Mouse (Mus musculus) macrophage (primary cell): ENCODE data around the gene Hipk3. TPM values are rescaled to one million over a fixed set of nuclear protein-coding genes. Genes with fewer than 3 reads are reported as not detected.

Experiments
- H3K27ac ChIP-seq: fragments of 350-480 bp; formaldehyde crosslinking; 2 replicates; pipeline ENCODE4 v1.9.0; 2021
- H3K36me3 ChIP-seq: fragments of 350-480 bp; formaldehyde crosslinking; 2 replicates; pipeline ENCODE4 v1.9.0; 2021; ENCODE audit errors: inconsistent target
- H3K4me3 ChIP-seq: fragments of 350-480 bp; formaldehyde crosslinking; 2 replicates; pipeline ENCODE4 v1.9.0; 2021; ENCODE audit errors: inconsistent target
- H3K79me2 ChIP-seq: fragments of 350-480 bp; formaldehyde crosslinking; 2 replicates; pipeline ENCODE4 v1.9.0; 2021; ENCODE audit errors: inconsistent target
- WGBS: methylation state at CpG from one replicate; pipeline ENCODE4 v1.1.7; 2026; ENCODE audit warnings: inconsistent platforms; ENCODE audit not compliant: missing documents; 5-methylcytosine and 5-hydroxymethylcytosine counted together
- polyA plus RNA-seq: library from polyadenylated mRNA; stranded (reverse); fragments of 250-400 nt; gene quantifications from 3 replicates; pipeline ENCODE4 v1.2.4, GENCODE M21; 2018; ENCODE audit warnings: inconsistent platforms

Gene Hipk3
- polyA plus RNA-seq, 1 experiment from 2014 or later, result 25.7 TPM

GRCm38 (mm10) chr2:104458569-104459332 lies 35.5 kb downstream of the Hipk3 start:
- peaks cover 100% of the 10 kb centered on the region for H3K79me2 ChIP-seq
- no peak overlapping the region for H3K27ac ChIP-seq
- 87% methylated on average over 8 of the region's 8 CpGs for WGBS
- no peak overlapping the region for H3K4me3 ChIP-seq
- no peaks in the 10 kb centered on the region for H3K36me3 ChIP-seq

DNA sequence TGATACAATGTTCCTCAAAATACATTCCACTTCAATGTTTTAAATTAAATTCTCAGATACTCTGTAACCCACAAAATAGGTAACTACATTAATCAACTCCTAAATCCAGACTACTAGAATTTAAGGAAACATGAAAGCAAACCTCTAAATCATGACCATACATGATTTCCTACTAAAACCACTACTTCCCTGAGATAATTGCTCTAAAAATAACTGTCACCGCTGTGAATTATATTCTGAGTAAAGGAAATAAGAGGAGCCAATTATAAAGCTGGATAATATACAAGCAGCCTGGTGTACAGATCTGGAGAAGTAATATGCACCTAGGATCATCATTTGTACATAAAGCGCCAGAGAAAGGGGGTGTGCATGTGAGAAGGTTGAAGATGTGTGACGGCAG lies 37.1 kb downstream of the Hipk3 start:
- no peak overlapping the region for H3K4me3 ChIP-seq
- H3K27ac ChIP-seq, result no peak overlapping the region
- H3K36me3 ChIP-seq, result no peaks in the 10 kb centered on the region
- peaks cover 100% of the 10 kb centered on the region for H3K79me2 ChIP-seq
- 12% methylated on average over 3 of the region's 3 CpGs for WGBS

DNA sequence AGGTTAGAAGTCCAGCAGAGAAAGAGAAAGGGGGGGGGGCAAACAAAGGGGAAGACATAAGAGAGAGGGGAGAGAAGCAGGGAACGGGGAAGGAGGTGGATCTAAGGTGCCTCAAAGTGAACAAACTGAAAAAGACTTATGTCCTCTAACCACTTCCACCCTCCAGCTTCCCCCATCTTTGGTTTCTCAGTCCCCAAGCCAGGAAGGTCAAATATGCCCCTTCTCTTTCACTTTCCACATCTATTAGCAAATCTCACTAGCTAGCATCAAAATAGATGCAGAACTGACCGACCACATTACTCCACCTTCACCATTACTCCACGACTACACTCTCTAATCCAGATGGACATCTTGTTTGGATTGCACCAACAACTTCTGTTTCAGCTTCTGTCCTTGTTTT lies 43.6 kb downstream of the Hipk3 start:
- Histone ChIP-seq H3K27ac (no peak overlapping the region), H3K79me2 (peaks cover 98% of the 10 kb centered on the region), H3K4me3 (no peak overlapping the region), H3K36me3 (no peaks in the 10 kb centered on the region)
- WGBS, result 0% methylated on average over 3 of the region's 3 CpGs

GRCm38 (mm10) chr2:104449191-104449590 lies 45.1 kb downstream of the Hipk3 start:
- Histone ChIP-seq H3K4me3 (no peak overlapping the region), H3K36me3 (no peaks in the 10 kb centered on the region), H3K27ac (no peak overlapping the region), H3K79me2 (peaks cover 87% of the 10 kb centered on the region)
- 100% methylated on average over 1 of the region's 1 CpGs for WGBS

- 93% methylated on average over 4 of the region's 4 CpGs for WGBS
- Histone ChIP-seq H3K36me3 (peaks cover 2% of the 10 kb centered on the region; the same call in 1 of the 2 replicates), H3K27ac (no peak overlapping the region), H3K79me2 (peaks cover 77% of the 10 kb centered on the region), H3K4me3 (no peak overlapping the region)
Observed at GRCm38 (mm10) chr2:104448201-104448600, 46.0 kb downstream of the Hipk3 start.

- no peak overlapping the region for H3K4me3 ChIP-seq
- peaks cover 55% of the 10 kb centered on the region for H3K79me2 ChIP-seq
- H3K36me3 ChIP-seq, result peaks cover 18% of the 10 kb centered on the region; the same call in 1 of the 2 replicates
- no peak overlapping the region for H3K27ac ChIP-seq
- WGBS, result 76% methylated on average over 1 of the region's 1 CpGs
Observed at GRCm38 (mm10) chr2:104446016-104446415, 48.2 kb downstream of the Hipk3 start.

DNA sequence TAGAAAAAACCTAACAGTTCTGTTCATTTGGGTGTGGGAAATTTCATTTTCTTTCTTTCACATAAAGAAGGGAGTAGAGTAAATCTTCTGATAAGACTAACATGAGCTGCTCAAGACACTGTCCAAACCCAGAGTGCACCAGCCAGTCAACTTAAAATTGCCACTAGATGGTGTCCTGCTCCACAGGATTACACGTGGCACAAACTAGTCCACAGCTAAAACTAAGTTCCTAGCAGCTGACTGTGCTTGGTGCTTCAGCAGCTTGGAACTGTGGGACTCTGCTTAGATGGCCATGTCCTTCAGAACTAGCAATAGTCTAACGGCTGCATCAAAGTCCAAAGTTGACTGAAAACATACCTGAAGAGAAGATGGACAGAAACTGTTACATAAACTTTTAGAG lies 49.5 kb downstream of the Hipk3 start:
- WGBS, result 17% methylated on average over 2 of the region's 2 CpGs
- peaks cover 27% of the 10 kb centered on the region; the same call in 1 of the 2 replicates for H3K36me3 ChIP-seq
- peaks cover 43% of the 10 kb centered on the region for H3K79me2 ChIP-seq
- no peak overlapping the region for H3K4me3 ChIP-seq
- no peak overlapping the region for H3K27ac ChIP-seq

DNA sequence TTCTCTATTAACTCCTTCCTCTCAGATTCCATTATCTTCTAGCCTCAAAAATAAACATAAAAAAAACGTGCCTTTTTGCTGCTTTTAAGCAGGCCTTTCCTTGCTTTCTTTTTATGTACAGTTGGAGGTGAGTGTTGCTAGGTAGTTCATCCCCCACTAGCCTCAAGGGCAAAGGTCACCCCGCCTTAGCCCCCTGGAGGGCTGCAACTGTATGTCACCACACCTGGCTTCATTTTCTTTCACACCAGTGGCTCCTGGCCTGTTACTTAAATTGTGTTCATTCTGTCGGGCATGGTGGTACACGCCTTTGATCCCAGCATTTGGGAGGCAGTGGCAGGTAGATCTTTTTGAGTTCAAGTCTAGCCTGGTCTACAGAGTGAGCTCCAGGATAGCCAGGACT lies 51.9 kb downstream of the Hipk3 start:
- 98% methylated on average over 4 of the region's 4 CpGs for WGBS
- H3K79me2 ChIP-seq, result peaks cover 21% of the 10 kb centered on the region
- H3K4me3 ChIP-seq, result no peak overlapping the region
- H3K36me3 ChIP-seq, result peaks cover 48% of the 10 kb centered on the region
- H3K27ac ChIP-seq, result no peak overlapping the region

- H3K36me3 ChIP-seq, result peaks cover 87% of the 10 kb centered on the region
- H3K79me2 ChIP-seq, result no peaks in the 10 kb centered on the region
- 85% methylated on average over 3 of the region's 3 CpGs for WGBS
- H3K4me3 ChIP-seq, result no peak overlapping the region
- H3K27ac ChIP-seq, result no peak overlapping the region
Observed at GRCm38 (mm10) chr2:104436226-104436625, 58.0 kb downstream of the Hipk3 start.

GRCm38 (mm10) chr2:104431067-104431466 lies 63.2 kb downstream of the Hipk3 start:
- Histone ChIP-seq H3K27ac (no peak overlapping the region), H3K36me3 (peaks cover 85% of the 10 kb centered on the region), H3K4me3 (no peak overlapping the region), H3K79me2 (no peaks in the 10 kb centered on the region)
- 92% methylated on average over 6 of the region's 6 CpGs for WGBS

- Histone ChIP-seq H3K79me2 (no peaks in the 10 kb centered on the region), H3K4me3 (no peak overlapping the region), H3K36me3 (peaks cover 80% of the 10 kb centered on the region), H3K27ac (no peak overlapping the region)
- 98% methylated on average over 5 of the region's 5 CpGs for whole genome bisulfite sequencing
Observed at GRCm38 (mm10) chr2:104430566-104430965, 63.7 kb downstream of the Hipk3 start.

DNA sequence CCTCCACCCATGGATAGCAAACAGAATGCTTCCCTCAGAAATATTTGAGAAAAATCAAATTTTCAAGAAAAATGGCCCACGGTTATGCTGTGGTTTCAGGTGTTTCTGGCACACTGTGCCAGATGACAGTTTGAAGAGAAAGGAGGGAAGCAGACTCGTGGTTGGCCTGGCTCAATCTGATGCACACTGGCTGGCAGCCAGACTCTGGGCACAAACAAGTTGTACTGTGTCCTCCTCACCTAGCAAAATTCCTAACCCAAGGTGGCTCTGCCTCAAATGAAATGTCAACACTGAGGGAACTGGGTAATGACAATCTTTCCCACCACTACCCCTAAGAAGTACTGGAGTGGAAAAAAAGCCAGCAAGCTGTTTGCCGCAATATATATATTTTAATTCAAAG lies 68.1 kb downstream of the Hipk3 start:
- Histone ChIP-seq H3K36me3 (peaks cover 38% of the 10 kb centered on the region), H3K4me3 (no peak overlapping the region), H3K79me2 (no peaks in the 10 kb centered on the region), H3K27ac (no peak overlapping the region)
- WGBS, result 60% methylated on average over 3 of the region's 3 CpGs

GRCm38 (mm10) chr2:104422230-104422629 lies 72.0 kb downstream of the Hipk3 start:
- 0% methylated on average over 1 of the region's 1 CpGs for WGBS
- no peaks in the 10 kb centered on the region for H3K79me2 ChIP-seq
- peaks cover 2% of the 10 kb centered on the region for H3K36me3 ChIP-seq
- H3K27ac ChIP-seq, result no peak overlapping the region
- H3K4me3 ChIP-seq, result no peak overlapping the region

GRCm38 (mm10) chr2:104420805-104421204 lies 73.4 kb downstream of the Hipk3 start:
- H3K4me3 ChIP-seq, result no peak overlapping the region
- H3K79me2 ChIP-seq, result no peaks in the 10 kb centered on the region
- no peak overlapping the region for H3K27ac ChIP-seq
- WGBS, result 43% methylated on average over 4 of the region's 4 CpGs
- H3K36me3 ChIP-seq, result no peaks in the 10 kb centered on the region

DNA sequence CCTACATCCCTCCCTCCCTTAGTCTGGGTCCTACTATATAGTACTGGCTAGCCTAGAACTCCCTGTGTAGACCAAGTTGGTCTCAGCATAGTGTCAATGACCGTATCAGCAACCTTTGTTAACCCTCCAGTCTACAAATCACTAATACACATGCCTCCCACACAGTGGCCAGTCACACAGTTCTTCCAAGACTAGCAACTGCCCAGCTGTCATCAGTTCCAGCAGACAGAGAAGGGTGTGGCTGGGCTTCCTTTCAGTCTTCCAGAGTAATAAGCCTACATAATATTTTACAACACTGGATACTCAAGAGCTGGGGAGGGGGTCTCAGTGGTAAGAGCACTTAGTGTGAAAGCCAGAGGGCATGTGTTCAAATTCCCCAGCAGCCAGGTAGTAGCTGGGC lies 74.2 kb downstream of the Hipk3 start:
- WGBS, result 100% methylated on average over 1 of the region's 1 CpGs
- H3K36me3 ChIP-seq, result no peaks in the 10 kb centered on the region
- no peak overlapping the region for H3K27ac ChIP-seq

DNA sequence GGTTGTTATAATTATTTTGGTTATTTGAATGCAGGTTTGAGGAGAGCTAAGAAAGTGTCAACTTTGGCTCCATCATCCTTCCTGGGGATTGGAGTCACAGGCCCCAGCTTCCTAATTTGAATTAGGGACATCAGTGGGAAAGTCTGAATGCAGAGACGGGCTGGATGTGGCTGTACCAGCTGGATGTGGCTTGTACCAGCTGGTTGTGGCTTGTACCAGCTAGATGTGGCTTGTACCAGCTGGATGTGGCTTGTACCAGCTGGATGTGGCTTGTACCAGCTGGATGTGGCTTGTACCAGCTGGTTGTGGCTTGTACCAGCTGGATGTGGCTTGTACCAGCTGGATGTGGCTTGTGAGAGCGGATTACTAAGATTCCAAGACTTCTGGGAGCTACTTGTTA lies 74.8 kb downstream of the Hipk3 start:
- H3K36me3 ChIP-seq, result no peaks in the 10 kb centered on the region
- no peak overlapping the region for H3K4me3 ChIP-seq
- H3K27ac ChIP-seq, result no peak overlapping the region
- no peaks in the 10 kb centered on the region for H3K79me2 ChIP-seq
- WGBS, result 33% methylated on average over 2 of the region's 2 CpGs

More for the DNA sequence above, 74.2 kb downstream of the Hipk3 start:
- H3K4me3 ChIP-seq, result no peak overlapping the region
- no peaks in the 10 kb centered on the region for H3K79me2 ChIP-seq
